Mouse (Mus musculus): Measurements from ENCODE around the gene Smyd5. TPM values are rescaled to one million over a fixed set of nuclear protein-coding genes. Genes with fewer than 3 reads are reported as not detected.

Gene Smyd5
- polyA plus RNA-seq, 1 experiment from 2014 or later = 30.5 TPM

GRCm38 (mm10) chr6:85491606-85492005, 59.8 kb downstream of the Smyd5 start:
- Histone ChIP-seq H3K9ac (ENCODE audit: low read length) (no peak overlapping the region), H3K27me3 (ENCODE audit: control insufficient read depth, insufficient read depth, low read length) (peaks cover 6% of the 10 kb centered on the region), H3K27ac (replicated peaks in 1 of 2; ENCODE audit: control insufficient read depth in 1 of 2, insufficient read depth in 1 of 2, low read depth in 2 of 2, low read length in 2 of 2) (no peak overlapping the region), H3K9me3 (ENCODE audit: control insufficient read depth, low read length) (no peaks in the 10 kb centered on the region), H3K36me3 (ENCODE audit: control insufficient read depth, insufficient read depth, low read length) (no peaks in the 10 kb centered on the region), H3K4me1 (ENCODE audit: control insufficient read depth in 2 of 2, insufficient read depth in 2 of 2, low read length in 2 of 2) (no peaks in the 10 kb centered on the region), H3K4me3 (ENCODE audit: control insufficient read depth in 1 of 2, insufficient read depth in 1 of 2, low read depth in 1 of 2, low read length in 2 of 2) (no peak overlapping the region), H3K4me2 (ENCODE audit: low read length) (no peak overlapping the region)
- 74% methylated on average over 3 of the region's 3 CpGs for WGBS
- no peak for ATAC-seq (ENCODE audit: insufficient number of reproducible peaks, insufficient read depth, low FRiP score, low read depth)

Other genes starting within 250 kb of the Smyd5 start
- gene Emx1, start 244.6 kb upstream of the Smyd5 start, polyA plus RNA-seq (2014; fragmentation: Nextera tagmentation; extraction: Ambion mirVana) = not detected in 2 replicates
- gene Sfxn5, start 98.6 kb upstream of the Smyd5 start, polyA plus RNA-seq (2014; fragmentation: Nextera tagmentation; extraction: Ambion mirVana) = 2.7 and 3.1 TPM in 2 replicates
- gene Rab11fip5, start 57.4 kb upstream of the Smyd5 start, polyA plus RNA-seq (2014; fragmentation: Nextera tagmentation; extraction: Ambion mirVana) = 36.5 and 42.2 TPM in 2 replicates
- not detected in 2 replicates for gene Noto, start 8.1 kb upstream of the Smyd5 start, polyA plus RNA-seq (2014; fragmentation: Nextera tagmentation; extraction: Ambion mirVana)
- 355 and 372 TPM in 2 replicates for gene Cct7, start 19.5 kb downstream of the Smyd5 start, polyA plus RNA-seq (2014; fragmentation: Nextera tagmentation; extraction: Ambion mirVana)
- gene Pradc1, start 20.0 kb downstream of the Smyd5 start, polyA plus RNA-seq (2014; fragmentation: Nextera tagmentation; extraction: Ambion mirVana) = 26.0 and 28.8 TPM in 2 replicates
- not detected in 2 replicates for gene Fbxo41, start 71.0 kb downstream of the Smyd5 start, polyA plus RNA-seq (2014; fragmentation: Nextera tagmentation; extraction: Ambion mirVana)
- gene Egr4, start 81.6 kb downstream of the Smyd5 start, polyA plus RNA-seq (2014; fragmentation: Nextera tagmentation; extraction: Ambion mirVana) = not detected in 2 replicates
- 2.8 and 3.0 TPM in 2 replicates for gene Alms1, start 155.5 kb downstream of the Smyd5 start, polyA plus RNA-seq (2014; fragmentation: Nextera tagmentation; extraction: Ambion mirVana)

All from heart, embryonic 14.5 days (tissue).